Mouse (Mus musculus): Measurements from ENCODE around the gene Stx19.

Stx19 gene

DNA sequence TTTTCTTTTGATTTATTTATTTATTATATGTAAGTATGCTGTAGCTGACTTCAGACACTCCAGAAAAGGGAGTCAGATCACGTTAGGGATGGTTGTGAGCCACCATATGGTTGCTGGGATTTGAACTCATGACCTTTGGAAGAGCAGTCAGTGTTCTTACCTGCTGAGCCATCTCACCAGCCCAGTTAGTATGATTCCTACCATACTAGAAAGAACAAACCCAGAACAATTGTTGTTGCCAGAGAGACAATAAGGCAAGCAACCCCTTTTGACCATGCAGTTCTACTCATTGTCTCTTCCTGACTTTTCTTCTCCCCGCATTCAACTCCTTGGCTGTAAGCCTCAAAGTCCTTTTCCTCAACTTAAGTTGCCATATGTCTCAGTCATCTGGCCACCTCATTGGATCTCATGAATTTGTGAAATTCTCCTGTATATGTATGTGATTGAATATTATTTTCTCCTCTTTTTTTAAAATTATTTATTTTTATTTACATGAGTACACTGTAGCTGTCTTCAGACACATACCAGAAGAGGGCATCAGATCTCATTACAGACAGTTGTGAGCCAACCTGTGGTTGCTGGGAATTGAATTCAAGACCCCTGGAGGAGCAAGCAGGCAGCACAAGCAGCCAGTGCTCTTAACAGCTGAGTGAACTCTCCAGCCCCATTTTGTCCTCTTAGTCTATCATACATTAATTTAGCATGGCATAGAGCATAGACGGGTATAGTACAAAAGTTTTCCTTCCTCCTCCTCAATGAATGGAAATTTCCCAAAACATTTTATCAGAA lies 38.2 kb downstream of the Stx19 start:
- no peak for DNase-seq (ENCODE audit: low spot score in 2 of 2)

DNA sequence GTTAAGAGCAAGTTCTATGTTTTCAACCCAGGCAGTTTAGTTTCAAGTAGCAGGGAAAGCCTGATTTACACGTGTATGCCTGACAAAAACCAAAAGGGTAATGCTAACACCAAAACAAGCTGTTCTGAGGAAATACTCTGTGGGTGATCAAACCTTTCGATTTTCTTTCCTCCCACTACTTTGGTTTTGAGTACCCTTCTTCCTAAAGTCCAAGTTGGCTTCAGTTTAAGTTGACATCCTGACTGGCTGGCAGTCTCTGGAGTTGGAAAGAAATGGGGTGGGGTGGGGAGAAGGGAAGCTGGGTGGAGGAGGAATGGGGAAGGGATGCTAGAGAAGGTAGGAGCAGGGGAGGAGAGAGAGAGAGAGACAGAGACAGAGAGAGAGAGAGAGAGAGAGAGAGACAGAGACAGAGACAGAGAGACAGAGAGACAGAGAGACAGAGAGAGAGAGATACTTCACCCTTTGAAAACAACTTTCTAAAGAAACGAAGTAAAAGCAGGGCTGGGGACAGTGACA lies 39.2 kb downstream of the Stx19 start:
- no peak for DNase-seq (ENCODE audit: low spot score in 2 of 2)

DNA sequence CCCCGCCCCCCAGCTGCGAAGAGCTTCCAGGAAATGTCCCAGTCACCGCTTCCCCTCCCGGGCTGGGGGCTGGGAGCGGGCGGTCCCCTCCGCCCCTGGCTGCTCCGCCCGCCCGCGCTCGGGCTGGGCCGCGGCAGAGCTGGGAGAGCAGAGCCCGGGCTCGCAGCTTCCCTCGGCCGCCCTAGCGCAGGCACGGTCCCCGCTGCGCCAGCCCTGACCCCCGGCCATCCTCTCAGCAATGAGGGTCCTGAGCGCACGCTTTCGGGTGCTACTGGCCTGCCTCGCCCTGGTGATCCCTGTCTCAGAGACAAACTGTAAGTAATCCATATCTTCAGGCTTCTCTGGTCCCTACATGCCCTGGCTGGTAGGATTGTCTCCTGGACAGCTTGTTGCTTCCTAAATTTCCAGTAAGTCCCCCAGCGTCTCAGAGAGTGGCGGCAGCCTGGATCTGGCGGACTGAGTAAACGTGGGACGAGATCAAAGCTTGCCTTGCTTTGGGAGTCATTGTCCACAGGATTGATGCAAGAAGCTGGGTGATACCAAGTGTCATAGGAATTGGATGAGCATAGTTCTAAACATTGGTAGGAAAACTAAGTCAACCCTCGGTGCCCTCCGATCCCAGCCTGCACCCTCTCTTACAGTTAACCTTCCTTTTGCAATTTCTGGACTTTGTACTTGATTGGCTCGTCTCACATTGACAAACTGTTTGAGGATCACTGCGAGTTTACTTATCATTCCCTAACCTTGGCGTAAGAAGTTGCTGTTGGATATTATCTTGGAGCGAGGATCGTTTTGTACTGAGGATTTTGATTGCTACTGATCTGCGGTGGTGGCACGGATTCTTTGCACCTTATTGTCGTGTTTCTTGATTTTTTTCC lies 40.0 kb downstream of the Stx19 start, which contains the start of gene Pros1:
TSS of gene Pros1 (plus strand) at position 117 of the 878 bp plus-strand sequence.
- peak; percentile 12 to 43 for DNase-seq (ENCODE audit: low spot score in 2 of 2)

DNA sequence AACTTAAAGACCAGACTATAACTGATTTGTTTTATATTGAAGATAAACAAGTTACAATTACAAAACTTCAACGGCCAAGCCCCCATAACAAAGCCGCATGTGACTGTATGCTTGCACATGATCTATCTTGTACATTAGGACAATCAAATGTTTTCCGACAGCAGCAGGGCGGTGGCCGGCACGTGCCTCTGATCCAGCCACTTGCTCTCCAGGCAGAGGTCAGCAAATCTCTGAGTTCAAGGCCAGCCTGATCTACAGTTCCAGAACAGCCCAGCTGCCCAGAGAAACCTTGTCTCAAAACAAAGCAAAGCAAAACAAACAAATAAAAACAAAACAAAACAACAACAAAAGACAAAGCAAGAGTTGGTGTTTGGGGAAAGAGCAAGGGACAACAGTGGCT lies 40.9 kb downstream of the Stx19 start:
- DNase-seq (ENCODE audit: low spot score in 2 of 2), result no peak

DNA sequence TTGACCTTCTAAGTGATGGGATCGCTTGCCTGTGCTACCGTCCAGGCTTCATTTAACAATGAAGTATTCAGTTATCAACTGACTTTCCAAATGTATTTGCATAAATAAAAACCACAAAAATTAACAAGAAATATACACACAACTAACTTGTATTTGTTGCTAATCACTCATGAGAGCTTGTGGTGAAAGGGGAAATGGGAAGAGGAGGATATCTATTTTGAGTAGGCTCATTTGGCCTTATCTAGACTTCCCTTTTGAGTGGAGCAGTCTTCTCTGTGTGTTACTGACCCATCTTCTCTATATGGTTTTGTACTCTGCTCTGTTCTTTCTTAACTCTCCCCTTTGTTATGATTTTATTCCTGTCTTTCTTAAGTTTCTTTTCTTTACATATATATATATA lies 41.8 kb downstream of the Stx19 start:
- DNase-seq (ENCODE audit: low spot score in 2 of 2), result no peak

DNA sequence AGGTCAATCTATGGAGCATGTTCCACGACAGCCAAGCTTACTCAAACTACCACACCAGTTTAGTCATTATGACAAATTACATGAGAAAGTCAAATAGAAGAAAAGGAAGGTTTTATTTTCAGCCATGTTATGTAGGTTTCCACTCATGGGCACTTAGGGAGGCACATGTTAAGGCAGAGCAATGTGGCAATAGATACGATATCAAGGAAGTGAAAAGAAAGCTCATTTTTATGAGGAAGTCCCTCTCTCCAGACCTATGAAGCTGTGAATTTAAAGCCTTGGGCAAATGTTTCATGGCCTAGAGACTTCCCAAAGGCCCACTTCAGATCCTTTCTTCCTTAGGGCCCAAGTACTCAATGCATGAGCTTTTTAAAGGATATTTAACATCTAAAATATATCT lies 43.0 kb downstream of the Stx19 start:
- no peak for DNase-seq (ENCODE audit: low spot score in 2 of 2)

DNA sequence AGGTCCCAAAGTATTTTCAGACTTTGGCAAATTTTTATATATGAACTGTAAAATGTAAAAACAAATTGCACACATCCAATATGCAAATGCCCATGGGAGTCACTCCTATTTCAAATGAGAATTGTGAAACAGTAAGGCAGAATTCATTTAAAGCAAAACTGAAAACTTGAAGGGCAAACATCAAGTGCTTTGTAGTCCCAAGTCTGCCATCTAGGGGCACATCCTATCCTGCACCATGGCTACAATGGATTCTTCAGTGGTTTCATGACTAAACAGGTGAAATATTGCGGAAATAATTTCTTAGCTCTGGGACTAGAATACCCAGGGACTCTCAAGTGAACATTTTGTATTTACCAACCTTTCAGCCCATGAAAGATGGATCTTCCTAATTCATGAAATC lies 43.5 kb downstream of the Stx19 start:
- DNase-seq (ENCODE audit: low spot score in 2 of 2), result no peak

DNA sequence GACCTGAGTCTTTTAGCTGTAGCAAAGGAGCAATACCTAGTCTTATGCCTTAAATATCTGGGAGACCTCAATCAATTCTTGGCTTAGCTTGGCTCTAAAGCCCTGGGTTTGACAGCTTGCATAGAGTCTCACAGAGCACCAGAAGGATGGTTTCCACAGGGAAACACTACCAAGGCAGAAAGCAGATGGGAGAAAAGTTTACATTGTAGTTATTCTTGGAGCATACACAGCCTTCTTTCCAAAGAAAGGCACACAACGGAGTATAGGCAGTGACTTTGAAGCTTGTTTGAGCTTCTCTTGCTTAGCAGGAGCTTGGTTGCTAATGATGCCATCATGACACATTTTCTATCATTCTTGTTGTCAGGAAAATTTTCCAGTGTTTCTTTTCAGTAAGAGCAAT lies 45.7 kb downstream of the Stx19 start:
- DNase-seq (ENCODE audit: low spot score in 2 of 2), result no peak

DNA sequence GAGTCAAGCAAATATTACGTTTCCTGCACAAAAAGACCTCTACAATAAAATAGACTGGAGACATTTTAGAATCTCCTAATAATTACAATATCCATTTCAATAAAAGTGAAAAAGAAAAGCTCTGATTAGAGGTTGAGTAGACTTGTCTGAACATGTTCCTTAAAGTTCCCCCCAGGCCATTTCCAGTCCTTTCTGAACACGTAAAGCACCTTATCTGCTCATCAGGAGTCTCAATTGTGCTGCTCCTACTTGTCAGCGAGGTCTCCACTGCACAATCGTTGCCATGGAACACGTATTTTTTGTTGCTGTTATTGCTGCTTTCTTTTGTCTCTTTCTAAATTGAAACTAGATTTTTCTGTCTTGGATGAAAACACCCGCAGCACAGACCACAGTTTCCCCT lies 47.0 kb downstream of the Stx19 start:
- no peak for DNase-seq (ENCODE audit: low spot score in 2 of 2)

DNA sequence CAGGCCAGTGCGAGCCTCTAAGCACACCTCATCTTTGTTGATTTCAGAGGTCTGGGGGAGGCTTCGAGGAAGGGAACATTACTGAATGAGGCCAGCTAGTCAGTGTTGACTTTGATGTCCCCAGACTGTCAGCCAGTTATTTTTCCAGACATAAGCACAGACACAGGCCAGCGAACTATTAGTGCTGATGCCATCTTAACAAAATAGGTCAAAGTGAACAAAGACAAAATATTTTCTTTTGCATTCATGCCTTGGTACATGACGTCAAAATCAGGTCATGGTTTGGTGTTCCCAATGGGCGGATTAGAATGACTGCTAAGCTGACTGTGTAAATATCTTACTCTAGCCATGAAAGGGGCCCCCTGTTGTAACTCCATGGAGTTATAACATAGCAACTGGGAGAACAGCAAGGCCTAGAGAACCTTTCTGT lies 58.2 kb downstream of the Stx19 start:
- DNase-seq (ENCODE audit: low spot score in 2 of 2), result no peak

DNA sequence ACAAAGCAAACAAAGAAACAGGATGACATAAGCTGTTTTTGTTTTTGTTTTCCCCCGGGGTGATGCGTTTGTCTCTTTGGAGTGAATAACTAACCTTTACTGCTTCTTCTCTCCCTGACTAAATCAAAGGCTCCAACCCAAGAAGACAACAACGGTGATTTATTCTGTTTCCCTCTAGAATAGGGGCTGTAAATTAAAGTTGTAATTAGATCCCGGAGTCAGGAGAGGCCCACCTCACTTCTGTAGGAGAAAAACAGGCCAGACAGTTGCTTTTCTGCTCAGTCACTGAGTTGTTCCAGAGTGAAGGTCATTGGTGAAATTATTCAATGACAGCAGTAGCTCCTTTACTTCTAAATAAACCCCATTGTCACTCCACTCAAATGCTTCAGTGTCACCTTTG lies 58.7 kb downstream of the Stx19 start:
- DNase-seq (ENCODE audit: low spot score in 2 of 2), result no peak

Data from spleen, postnatal 10 days (tissue).